Mouse (Mus musculus) layer of hippocampus, postnatal 25 days (tissue): ENCODE results near the gene Lpcat1. TPM values are rescaled to one million over a fixed set of nuclear protein-coding genes. Genes with fewer than 3 reads are reported as not detected.

Experiments used
- DNase-seq, 2 experiments: peaks; one replicate each; pipeline ENCODE4 v3.0.0; 2022; ENCODE audit warnings: mixed read lengths in 2 of 2, low spot score in 1 of 2; ENCODE audit errors: extremely low spot score in 1 of 2
- total RNA-seq, 2 experiments: library from RNA; stranded (reverse); gene quantifications; 2 replicates each; pipeline ENCODE4 v1.2.3; 2021

Lpcat1 gene
- total RNA-seq, 2 experiments from 2014 or later: 37.6 to 42.4 TPM

- DNase-seq: peak; percentile 65 to 86
Observed at GRCm38 (mm10) chr13:73512776-73513673, 46.0 kb downstream of the Lpcat1 start.

GRCm38 (mm10) chr13:73516886-73517285 lies 49.9 kb downstream of the Lpcat1 start:
- no peak for DNase-seq

- no peak for DNase-seq
Observed at GRCm38 (mm10) chr13:73533716-73534115, 66.7 kb downstream of the Lpcat1 start.

- no peak for DNase-seq
Observed at GRCm38 (mm10) chr13:73535287-73535686, 68.3 kb downstream of the Lpcat1 start.

DNA sequence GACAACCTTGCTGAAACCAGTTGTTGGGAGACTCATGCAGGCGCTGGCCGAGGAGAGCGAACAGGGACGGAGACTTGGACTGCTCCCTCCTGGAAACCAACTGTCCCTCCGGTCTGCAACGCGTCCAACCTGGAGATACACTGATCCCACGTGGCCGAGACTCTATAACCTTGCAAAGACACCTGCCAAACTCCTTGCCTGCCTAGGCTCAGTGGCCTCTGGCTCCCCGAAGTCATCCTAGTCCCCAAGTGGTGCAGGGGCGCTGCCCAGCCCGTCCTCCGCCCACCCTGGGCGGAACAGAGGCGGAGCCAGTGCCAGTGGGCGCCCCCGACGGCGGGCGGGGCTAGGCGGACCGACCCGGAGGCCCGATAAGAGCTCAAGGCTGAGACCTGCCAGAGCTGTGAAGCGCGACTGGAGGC lies 69.4 kb downstream of the Lpcat1 start, which contains the start of gene Slc6a3:
Slc6a3 (plus strand) TSS at position 345 of the 419 bp plus-strand sequence.
- DNase-seq: no peak

GRCm38 (mm10) chr13:73536824-73537223 lies 69.8 kb downstream of the Lpcat1 start:
- no peak for DNase-seq

- DNase-seq: no peak
Observed at GRCm38 (mm10) chr13:73564201-73564600, 97.2 kb downstream of the Lpcat1 start.

Other genes with a start within 250 kb of the Lpcat1 start
- not detected for gene Irx4, start 206.7 kb upstream of the Lpcat1 start, total RNA-seq
- 10 to 100 TPM; 37.7 to 40.9 TPM for gene Mrpl36, start 138.7 kb upstream of the Lpcat1 start, total RNA-seq
- 100 to 1,000 TPM; 167 to 186 TPM for gene Ndufs6, start 138.7 kb upstream of the Lpcat1 start, total RNA-seq
- under 1 TPM; 0.21 to 0.30 TPM for gene Slc6a3, start 69.5 kb downstream of the Lpcat1 start, total RNA-seq
- gene Clptm1l, start 136.8 kb downstream of the Lpcat1 start, total RNA-seq: 100 to 1,000 TPM; 130 to 140 TPM
- 1 to 10 TPM; 2.6 to 2.9 TPM for gene Tert, start 159.7 kb downstream of the Lpcat1 start, total RNA-seq
- not detected for gene Slc6a18, start 210.8 kb downstream of the Lpcat1 start, total RNA-seq
- gene Slc6a19, start 237.7 kb downstream of the Lpcat1 start, total RNA-seq: under 1 TPM; 0.09 to 0.37 TPM